Mouse (Mus musculus) kidney, postnatal 25 days (tissue): Measurements from ENCODE around the gene Dnajb5.

Source experiments
- DNase-seq, 2 experiments: peaks; one replicate each; pipeline ENCODE4 v3.0.0; 2021; ENCODE audit warnings: mixed read lengths in 2 of 2

Dnajb5 gene

GRCm38 (mm10) chr4:42949676-42950051 is at the start of gene Dnajb5:
TSS of gene Dnajb5 (plus strand) at chr4:42949814.
- DNase-seq, result peak; percentile 96 to 99

- DNase-seq, result no peak
These were observed 48.7 kb upstream of the Dnajb5 start for GRCm38 (mm10) chr4:42900878-42901277.

GRCm38 (mm10) chr4:42902174-42902573 is 47.4 kb upstream of the Dnajb5 start:
- DNase-seq, result peak in 1 of 2 experiments; percentile 11

- no peak for DNase-seq
These were observed 46.9 kb upstream of the Dnajb5 start for GRCm38 (mm10) chr4:42902730-42903129.

- DNase-seq, result no peak
These were observed 45.7 kb upstream of the Dnajb5 start for GRCm38 (mm10) chr4:42903942-42904341.

- no peak for DNase-seq
These were observed 45.1 kb upstream of the Dnajb5 start for GRCm38 (mm10) chr4:42904523-42904922.

GRCm38 (mm10) chr4:42904966-42905365 is 44.6 kb upstream of the Dnajb5 start:
- DNase-seq, result no peak

- no peak for DNase-seq
These were observed 36.2 kb upstream of the Dnajb5 start for GRCm38 (mm10) chr4:42913391-42913790.

- no peak for DNase-seq
These were observed 34.3 kb upstream of the Dnajb5 start for GRCm38 (mm10) chr4:42915311-42915710.

- DNase-seq, result no peak
These were observed 33.6 kb upstream of the Dnajb5 start for GRCm38 (mm10) chr4:42915966-42916365.

GRCm38 (mm10) chr4:42916617-42917401 is 32.8 kb upstream of the Dnajb5 start, which contains the start of gene Phf24:
TSS of gene Phf24 (plus strand) at chr4:42916660.
- DNase-seq, result peak; percentile 3 to 39

- DNase-seq, result peak in 1 of 2 experiments; percentile 40
These were observed 32.2 kb upstream of the Dnajb5 start for GRCm38 (mm10) chr4:42917402-42917774.

GRCm38 (mm10) chr4:42920726-42921125 is 28.9 kb upstream of the Dnajb5 start:
- no peak for DNase-seq

- no peak for DNase-seq
These were observed 28.1 kb upstream of the Dnajb5 start for GRCm38 (mm10) chr4:42921536-42921935.

- no peak for DNase-seq
These were observed 27.6 kb upstream of the Dnajb5 start for GRCm38 (mm10) chr4:42922056-42922455.

GRCm38 (mm10) chr4:42922461-42922860 is 27.2 kb upstream of the Dnajb5 start:
- DNase-seq, result no peak

GRCm38 (mm10) chr4:42924095-42924710 is 25.4 kb upstream of the Dnajb5 start:
- DNase-seq, result no peak

GRCm38 (mm10) chr4:42928209-42928608 is 21.4 kb upstream of the Dnajb5 start:
- DNase-seq, result no peak

GRCm38 (mm10) chr4:42928952-42929351 is 20.7 kb upstream of the Dnajb5 start:
- no peak for DNase-seq

- DNase-seq, result peak in 1 of 2 experiments; percentile 34
These were observed 17.2 kb upstream of the Dnajb5 start for GRCm38 (mm10) chr4:42932229-42932969.

- DNase-seq, result peak; percentile 72 to 80
These were observed 16.0 kb upstream of the Dnajb5 start for GRCm38 (mm10) chr4:42933630-42934029.

GRCm38 (mm10) chr4:42941396-42941795 is 8.2 kb upstream of the Dnajb5 start:
- no peak for DNase-seq

- DNase-seq, result no peak
These were observed 6.3 kb upstream of the Dnajb5 start for GRCm38 (mm10) chr4:42943341-42943740.

- DNase-seq, result no peak
These were observed 5.4 kb upstream of the Dnajb5 start for GRCm38 (mm10) chr4:42944185-42944584.
